ENCODE assay signal across 8 mouse cellular contexts in the genomic region with DNA sequence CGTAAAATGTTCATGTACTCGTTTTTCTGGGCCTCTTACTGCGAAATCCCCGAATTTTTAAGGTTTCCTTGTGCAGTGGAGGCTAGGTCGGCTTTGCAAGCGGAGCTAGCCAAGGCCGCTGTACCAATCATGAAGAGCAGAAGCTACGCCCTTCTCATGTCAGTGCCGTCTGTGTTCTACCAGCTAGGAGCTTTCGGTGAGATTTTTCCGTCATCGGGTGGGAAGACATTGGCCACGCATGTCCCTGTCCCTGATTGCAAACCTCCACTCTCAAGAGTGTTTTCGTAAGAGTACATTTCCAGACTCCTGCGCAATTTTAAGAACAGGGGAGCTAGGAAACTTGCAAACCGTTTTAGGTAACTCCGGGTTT. TPM values are rescaled to one million over a fixed set of nuclear protein-coding genes. Genes with fewer than 3 reads are reported as not detected.
DNase-seq lines count a peak whose midpoint lies in the region; ATAC-seq and TF ChIP-seq lines count a peak whose summit lies in the region.

No protein-coding gene starts in this region.

- intact Hi-C loops in left cerebral cortex, postnatal 4 days (cut with DNase I), result loop anchor here (10.0 kb wide), 2 partner anchors 164 to 264 kb away; a partner anchor contains a TSS

- WGBS in forebrain, embryonic 12.5 days, result 1% methylated on average over 17 of the region's 17 CpGs
- under 1% methylated on average over 17 of the region's 17 CpGs for WGBS in hindbrain, embryonic 16.5 days
- under 1% methylated on average over 17 of the region's 17 CpGs for WGBS in small intestine, adult 2 months

- peak; percentile 64 for DNase-seq in embryo, embryonic 10 days (ENCODE audit: low spot score)
- no peak for DNase-seq in embryo, embryonic 9.5 days (ENCODE audit: extremely low spot score)
- DNase-seq in left cerebral cortex, postnatal 4 days, result peak; percentile 32

- ATAC-seq in forebrain, embryonic 12.5 days (ENCODE audit: low FRiP score), result peak; percentile 39
- peak; percentile 24 for ATAC-seq in hindbrain, embryonic 16.5 days

- H3K4me2 ChIP-seq in forebrain, embryonic 12.5 days, result peak overlapping the region; percentile 67
- peak overlapping the region; percentile 66 for H3K4me2 ChIP-seq in hindbrain, embryonic 16.5 days (ENCODE audit: low read length)

- H3K9ac ChIP-seq in forebrain, embryonic 12.5 days, result peak overlapping the region; percentile 66
- peak overlapping the region; percentile 64 for H3K9ac ChIP-seq in hindbrain, embryonic 16.5 days (ENCODE audit: low read depth, low read length)

- H3K9me3 ChIP-seq in forebrain, embryonic 12.5 days, result no peaks in the 10 kb centered on the region
- no peaks in the 10 kb centered on the region for H3K9me3 ChIP-seq in hindbrain, embryonic 16.5 days (ENCODE audit: control insufficient read depth, low read length)
- no peaks in the 10 kb centered on the region for H3K9me3 ChIP-seq in megakaryocyte, embryonic 14.5 days

- peak overlapping the region; percentile 77 for H3K27ac ChIP-seq in bone marrow macrophage, adult 2 months (ENCODE audit: insufficient read depth, low read depth, low read length)
- peak overlapping the region; percentile 89 for H3K27ac ChIP-seq in forebrain, embryonic 12.5 days
- H3K27ac ChIP-seq in hindbrain, embryonic 16.5 days (ENCODE audit: low read depth, low read length), result peak overlapping the region; percentile 91
- H3K27ac ChIP-seq in small intestine, adult 2 months (ENCODE audit: insufficient read depth, low read depth, low read length), result peak overlapping the region; percentile 98

- peak overlapping the region; percentile 68 for H3K4me3 ChIP-seq in bone marrow macrophage, adult 2 months (ENCODE audit: insufficient read depth, low read length)
- H3K4me3 ChIP-seq in forebrain, embryonic 12.5 days (replicated peaks), result peak overlapping the region; percentile 96
- peak overlapping the region; percentile 97 for H3K4me3 ChIP-seq in hindbrain, embryonic 16.5 days (ENCODE audit: low read length)
- H3K4me3 ChIP-seq in megakaryocyte, embryonic 14.5 days (replicated peaks), result peak overlapping the region; percentile 96
- peak overlapping the region; percentile 69 for H3K4me3 ChIP-seq in small intestine, adult 2 months (ENCODE audit: low read depth, low read length)

- peaks cover 7% of the 10 kb centered on the region for H3K4me1 ChIP-seq in bone marrow macrophage, adult 2 months (ENCODE audit: control insufficient read depth, insufficient read depth, low read length)
- H3K4me1 ChIP-seq in forebrain, embryonic 12.5 days, result peaks cover 26% of the 10 kb centered on the region
- H3K4me1 ChIP-seq in hindbrain, embryonic 16.5 days (ENCODE audit: control insufficient read depth, insufficient read depth, low read depth, low read length), result peaks cover 24% of the 10 kb centered on the region
- peaks cover 66% of the 10 kb centered on the region for H3K4me1 ChIP-seq in megakaryocyte, embryonic 14.5 days
- H3K4me1 ChIP-seq in small intestine, adult 2 months (ENCODE audit: control insufficient read depth, insufficient read depth, insufficient read length, low read length), result peaks cover 2% of the 10 kb centered on the region; the same call in 1 of the 2 replicates

- no peak for TF ChIP-seq CTCF in bone marrow macrophage, adult 2 months (IDR thresholded peaks at IDR 0.05; ENCODE audit: low read depth, low read length)
- no peak for TF ChIP-seq CTCF in small intestine, adult 2 months (IDR thresholded peaks at IDR 0.05; ENCODE audit: extremely low read depth, insufficient read length, insufficient replicate concordance, low read depth, low read length)

- no peaks in the 10 kb centered on the region for H3K36me3 ChIP-seq in forebrain, embryonic 12.5 days (replicated peaks)
- H3K36me3 ChIP-seq in hindbrain, embryonic 16.5 days (ENCODE audit: control insufficient read depth, insufficient read depth, low read length), result no peaks in the 10 kb centered on the region
- H3K36me3 ChIP-seq in megakaryocyte, embryonic 14.5 days (replicated peaks; ENCODE audit: low read length), result peaks cover 5% of the 10 kb centered on the region
- no peaks in the 10 kb centered on the region for H3K36me3 ChIP-seq in small intestine, adult 2 months (ENCODE audit: control insufficient read depth, insufficient read depth, low read length)

- H3K27me3 ChIP-seq in forebrain, embryonic 12.5 days, result no peaks in the 10 kb centered on the region
- H3K27me3 ChIP-seq in hindbrain, embryonic 16.5 days (replicated peaks; ENCODE audit: control insufficient read depth, insufficient read depth, low read length), result no peaks in the 10 kb centered on the region
- no peaks in the 10 kb centered on the region for H3K27me3 ChIP-seq in megakaryocyte, embryonic 14.5 days (replicated peaks)
- no peaks in the 10 kb centered on the region for H3K27me3 ChIP-seq in small intestine, adult 2 months (ENCODE audit: control insufficient read depth, insufficient read depth, low read length)

- no peak for TF ChIP-seq POLR2A in bone marrow macrophage, adult 2 months (IDR thresholded peaks at IDR 0.05; ENCODE audit: borderline replicate concordance, low read depth, low read length)
- TF ChIP-seq POLR2A in small intestine, adult 2 months (IDR thresholded peaks at IDR 0.05; ENCODE audit: low read depth, low read length), result no peak

RNA-seq across cellular contexts. Expression of a gene that starts 0.6 kb away (rescaled TPM):
- polyA plus RNA-seq in bone marrow macrophage, adult 2 months (2012; ENCODE audit: insufficient read depth, insufficient read length, missing spikeins), result 34.8 and 37.9 TPM in 2 replicates
- polyA plus RNA-seq in forebrain, embryonic 12.5 days (2016; fragmentation: Nextera tagmentation; extraction: Ambion mirVana), result 45.3 and 49.2 TPM in 2 replicates
- 57.8 and 58.5 TPM in 2 replicates for polyA plus RNA-seq in hindbrain, embryonic 16.5 days (2015; fragmentation: Nextera tagmentation; extraction: Ambion mirVana)
- 10 to 100 TPM; 43.3 to 46.6 TPM for total RNA-seq in left cerebral cortex, postnatal 4 days (2021)
- 1.2 TPM in 1 of 2 replicates, not detected in the other for polyA plus RNA-seq in megakaryocyte, embryonic 14.5 days (2012; ENCODE audit: insufficient read depth, low replicate concordance)
- polyA plus RNA-seq in small intestine, adult 2 months (2012; rRNA removed), result 1.6 and 3.2 TPM in 2 replicates

RNA-seq across cellular contexts. Expression of a gene that starts 50.4 kb away (rescaled TPM):
- 35.2 and 36.1 TPM in 2 replicates for polyA plus RNA-seq in bone marrow macrophage, adult 2 months (2012; ENCODE audit: insufficient read depth, insufficient read length, missing spikeins)
- 44.8 and 46.2 TPM in 2 replicates for polyA plus RNA-seq in forebrain, embryonic 12.5 days (2016; fragmentation: Nextera tagmentation; extraction: Ambion mirVana)
- 12.2 and 15.5 TPM in 2 replicates for polyA plus RNA-seq in hindbrain, embryonic 16.5 days (2015; fragmentation: Nextera tagmentation; extraction: Ambion mirVana)
- 10 to 100 TPM in 1 of 2 experiments, 1 to 10 TPM in 1; 9.5 to 10.2 TPM for total RNA-seq in left cerebral cortex, postnatal 4 days (2021)
- polyA plus RNA-seq in megakaryocyte, embryonic 14.5 days (2012; ENCODE audit: insufficient read depth, low replicate concordance), result 5.0 and 8.8 TPM in 2 replicates
- polyA plus RNA-seq in small intestine, adult 2 months (2012; rRNA removed), result 16.7 and 54.0 TPM in 2 replicates
